Mouse (Mus musculus) embryo, embryonic 9.5 days (tissue): Measurements from ENCODE around the gene Clec4a3.
"Not testable (repeated sequence)": the region's sequence is repeated elsewhere in the genome, so short reads cannot be mapped to it uniquely, and the experiment has no call there.

Experiments used
- DNase-seq: peaks from one replicate; pipeline ENCODE4 v3.0.0-alpha.2; 2017; ENCODE audit errors: extremely low spot score

Gene Clec4a3

DNA sequence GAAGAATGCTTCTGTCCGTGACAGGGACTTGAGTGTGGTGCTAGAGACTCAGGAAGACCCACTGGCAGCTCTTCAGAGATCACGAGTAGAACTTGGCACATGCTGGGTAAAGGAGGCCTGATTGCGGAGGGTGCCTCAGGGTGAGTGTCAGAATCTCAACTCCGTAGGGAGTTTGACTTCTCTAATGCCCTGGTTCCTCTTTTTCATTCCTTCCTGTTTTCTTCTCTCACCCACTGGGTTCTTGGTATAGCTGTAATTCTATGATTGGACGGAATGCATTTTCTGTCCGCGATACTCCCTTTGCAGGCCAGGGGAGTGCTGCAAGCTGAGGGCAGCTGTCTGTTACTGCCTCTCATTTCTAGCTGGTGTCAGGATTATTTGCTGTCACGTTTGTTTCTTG is at the start of gene Clec4a3:
Gene Clec4a3, plus strand, starts transcription at position 115 of the 400 bp plus-strand sequence.
- no peak for DNase-seq

DNA sequence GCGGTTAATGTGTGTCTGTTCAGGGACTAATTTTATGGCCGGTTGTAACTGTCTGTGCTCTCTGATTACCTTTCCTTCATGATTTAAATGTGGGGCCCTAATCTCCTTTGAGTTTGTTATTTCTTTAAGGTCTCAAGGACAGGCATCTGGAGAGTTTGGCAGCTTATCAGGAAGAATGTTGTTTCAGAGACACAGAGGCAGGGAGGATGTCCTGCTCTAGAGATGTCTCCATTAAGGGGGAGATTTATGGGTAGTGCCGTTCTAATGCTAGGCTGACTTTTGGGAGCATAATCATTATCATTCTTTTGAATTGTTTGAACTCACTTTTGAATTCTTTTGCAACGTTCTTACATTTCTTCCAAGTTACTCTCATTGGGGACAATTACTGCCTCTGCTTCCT is 32.4 kb upstream of the Clec4a3 start:
- no peak for DNase-seq

GRCm38 (mm10) chr6:122921451-122921850 is 30.9 kb upstream of the Clec4a3 start, which contains the start of gene Clec4a1:
Gene Clec4a1 (plus strand): TSS chr6:122921848.
- no peak for DNase-seq

- no peak for DNase-seq
Observed at GRCm38 (mm10) chr6:122934845-122935244, 17.5 kb upstream of the Clec4a3 start.

- DNase-seq, result no peak
Observed at GRCm38 (mm10) chr6:122939618-122940017, 12.7 kb upstream of the Clec4a3 start.

- DNase-seq, result no peak
Observed at GRCm38 (mm10) chr6:122946760-122947159, 5.6 kb upstream of the Clec4a3 start.

- no peak for DNase-seq
Observed at GRCm38 (mm10) chr6:122964562-122964961, 12.2 kb downstream of the Clec4a3 start.

DNA sequence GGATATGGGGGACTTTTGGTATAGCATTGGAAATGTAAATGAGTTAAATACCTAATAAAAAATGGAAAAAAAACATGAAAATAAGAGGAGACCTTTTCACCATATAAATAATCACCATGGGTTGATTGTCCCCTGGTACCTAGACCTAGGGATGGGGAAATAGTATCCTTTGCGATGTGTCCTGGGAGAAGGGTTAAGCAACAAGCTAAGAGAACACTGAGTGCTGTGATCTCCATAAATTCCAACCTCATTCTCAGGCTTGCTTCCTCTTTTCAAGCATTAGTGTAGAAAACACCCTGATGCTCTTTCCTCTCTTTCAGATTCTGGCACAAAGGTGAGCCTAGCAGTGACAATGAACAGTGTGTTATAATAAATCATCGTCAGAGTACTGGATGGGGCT is 16.7 kb downstream of the Clec4a3 start:
- DNase-seq, result no peak

GRCm38 (mm10) chr6:122989876-122990437 is 37.6 kb downstream of the Clec4a3 start, which contains the start of gene Clec4a4:
Gene Clec4a4 (plus strand): TSS chr6:122990367.
- DNase-seq, result no peak

GRCm38 (mm10) chr6:123004696-123005095 is 52.4 kb downstream of the Clec4a3 start:
- DNase-seq, result not testable (repeated sequence)

GRCm38 (mm10) chr6:123005591-123005990 is 53.3 kb downstream of the Clec4a3 start:
- no peak for DNase-seq
